Mouse (Mus musculus): ENCODE measurements around the gene Tuba1c.

GRCm38 (mm10) chr15:99082840-99083239 is 53.1 kb downstream of the Tuba1c start:
- TF ChIP-seq POLR2A (IDR thresholded peaks at IDR 0.05; ENCODE audit: borderline replicate concordance, extremely low read depth, low read depth, low read length) = no peak
- no peak for TF ChIP-seq CTCF (IDR thresholded peaks at IDR 0.05; ENCODE audit: insufficient read depth, low read length)
